Mouse (Mus musculus): ENCODE measurements around the gene Ap1b1. TPM values are rescaled to one million over a fixed set of nuclear protein-coding genes. Genes with fewer than 3 reads are reported as not detected.

Ap1b1 gene
- total RNA-seq, 2 experiments from 2014 or later = 142 to 146 TPM

GRCm38 (mm10) chr11:4984799-4985198, 1.8 kb upstream of the Ap1b1 start:
- no peak for DNase-seq

DNA sequence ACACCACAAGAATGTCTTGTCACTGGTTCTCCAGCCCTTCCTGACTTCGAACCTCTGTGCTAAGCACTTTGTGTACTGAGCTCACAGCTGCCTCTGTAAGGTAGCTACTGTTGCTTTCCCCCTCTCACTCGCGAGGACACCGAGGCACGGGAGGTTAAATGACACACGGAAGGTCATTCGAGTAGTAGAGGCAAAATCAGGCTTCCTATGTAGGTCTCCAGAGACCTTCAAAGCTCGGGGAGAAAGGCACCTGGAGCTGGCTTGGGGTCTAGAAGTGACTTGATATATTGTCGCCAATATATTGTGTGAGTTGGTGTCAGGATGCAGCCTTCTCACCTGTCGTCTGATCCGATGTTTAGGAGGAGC, 846 bp downstream of the Ap1b1 start:
- no peak for DNase-seq

DNA sequence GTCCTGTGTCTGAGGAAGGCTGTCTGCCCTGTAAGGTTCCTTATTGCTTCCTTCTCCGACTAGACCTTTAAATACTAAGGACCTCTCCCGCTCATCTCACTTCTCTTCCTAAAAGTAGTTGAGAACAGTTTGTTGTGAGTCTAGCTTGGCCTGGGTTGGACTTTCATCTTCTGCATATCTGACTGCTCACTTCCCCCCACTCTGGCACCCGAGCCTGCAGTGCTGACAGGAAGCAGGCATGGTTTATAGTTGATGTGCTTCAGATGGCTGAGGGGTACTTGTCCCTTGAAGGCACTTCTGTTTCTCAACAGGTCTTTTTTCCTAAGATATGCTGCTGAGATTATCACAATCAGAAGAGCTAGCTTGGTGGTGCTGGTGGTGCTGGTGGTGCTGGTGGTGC, 2.6 kb downstream of the Ap1b1 start:
- DNase-seq = no peak

DNA sequence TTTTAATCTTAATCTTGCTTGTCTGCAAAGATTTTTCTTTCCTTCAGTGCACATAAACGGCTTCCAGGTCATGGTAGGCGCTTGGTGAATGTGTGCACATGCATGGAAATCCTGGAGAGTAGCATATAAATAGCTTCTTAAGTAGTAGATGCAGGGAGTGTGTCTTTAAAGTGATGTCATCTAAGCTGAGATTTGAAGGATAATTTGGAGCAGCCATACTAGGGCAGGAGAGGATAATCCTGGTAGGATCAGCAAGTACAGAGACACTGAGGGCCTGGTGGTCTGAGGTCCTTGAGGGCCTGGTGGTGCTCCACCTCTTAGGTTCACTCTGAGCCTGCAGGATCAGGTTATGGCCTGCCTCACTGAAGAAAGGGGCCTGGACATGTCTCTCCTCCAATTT, 5.8 kb downstream of the Ap1b1 start:
- DNase-seq = no peak

DNA sequence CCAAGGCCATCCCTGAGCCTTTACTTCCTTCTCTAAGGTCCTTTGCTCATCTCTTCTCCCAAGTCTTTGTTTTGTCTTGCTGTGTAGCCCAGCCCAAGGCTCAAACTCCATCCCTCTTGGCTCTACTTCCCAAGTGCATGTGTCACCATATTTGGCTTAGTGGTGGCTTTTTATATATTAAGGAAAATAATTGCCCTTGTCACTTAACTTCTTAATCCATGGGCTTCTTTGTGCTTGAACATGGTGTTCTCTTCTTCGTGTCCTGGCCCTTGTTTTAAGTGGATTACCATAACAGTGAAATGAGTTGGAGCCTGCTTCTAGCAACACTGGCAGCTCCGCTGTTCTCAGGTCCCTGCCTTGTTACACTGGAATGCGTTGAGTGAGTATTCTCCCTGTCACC, 9.1 kb downstream of the Ap1b1 start:
- DNase-seq = no peak

GRCm38 (mm10) chr11:4996621-4997199, 10.1 kb downstream of the Ap1b1 start:
- DNase-seq = no peak

- DNase-seq = no peak
Observed at GRCm38 (mm10) chr11:4998352-4998751, 11.7 kb downstream of the Ap1b1 start.

GRCm38 (mm10) chr11:4998762-4999161, 12.1 kb downstream of the Ap1b1 start:
- DNase-seq = no peak

GRCm38 (mm10) chr11:5000241-5000640, 13.6 kb downstream of the Ap1b1 start:
- no peak for DNase-seq

- DNase-seq = no peak
Observed at GRCm38 (mm10) chr11:5002826-5003225, 16.2 kb downstream of the Ap1b1 start.

- DNase-seq = no peak
Observed at GRCm38 (mm10) chr11:5005528-5005927, 18.9 kb downstream of the Ap1b1 start.

- no peak for DNase-seq
Observed at GRCm38 (mm10) chr11:5007186-5007585, 20.6 kb downstream of the Ap1b1 start.

DNA sequence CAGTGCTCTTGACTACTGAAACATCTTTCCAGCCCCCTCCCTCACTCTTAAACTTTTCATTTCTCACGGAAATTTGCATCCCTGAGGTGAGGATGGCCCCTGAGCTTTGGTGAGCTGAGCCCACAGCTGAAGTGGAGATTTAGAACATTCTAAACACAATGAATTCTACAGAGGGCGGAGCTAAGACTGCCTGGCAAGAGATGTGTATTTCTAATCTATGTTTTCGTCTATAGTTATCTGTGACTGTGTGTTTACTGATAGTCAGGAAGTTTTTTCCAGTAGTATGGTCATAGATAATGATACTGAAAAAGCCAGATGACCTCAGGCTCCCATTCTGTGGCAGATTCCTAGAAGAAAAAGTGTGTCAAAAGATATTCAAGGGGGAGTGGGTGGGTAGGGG, 22.2 kb downstream of the Ap1b1 start:
- DNase-seq = no peak

DNA sequence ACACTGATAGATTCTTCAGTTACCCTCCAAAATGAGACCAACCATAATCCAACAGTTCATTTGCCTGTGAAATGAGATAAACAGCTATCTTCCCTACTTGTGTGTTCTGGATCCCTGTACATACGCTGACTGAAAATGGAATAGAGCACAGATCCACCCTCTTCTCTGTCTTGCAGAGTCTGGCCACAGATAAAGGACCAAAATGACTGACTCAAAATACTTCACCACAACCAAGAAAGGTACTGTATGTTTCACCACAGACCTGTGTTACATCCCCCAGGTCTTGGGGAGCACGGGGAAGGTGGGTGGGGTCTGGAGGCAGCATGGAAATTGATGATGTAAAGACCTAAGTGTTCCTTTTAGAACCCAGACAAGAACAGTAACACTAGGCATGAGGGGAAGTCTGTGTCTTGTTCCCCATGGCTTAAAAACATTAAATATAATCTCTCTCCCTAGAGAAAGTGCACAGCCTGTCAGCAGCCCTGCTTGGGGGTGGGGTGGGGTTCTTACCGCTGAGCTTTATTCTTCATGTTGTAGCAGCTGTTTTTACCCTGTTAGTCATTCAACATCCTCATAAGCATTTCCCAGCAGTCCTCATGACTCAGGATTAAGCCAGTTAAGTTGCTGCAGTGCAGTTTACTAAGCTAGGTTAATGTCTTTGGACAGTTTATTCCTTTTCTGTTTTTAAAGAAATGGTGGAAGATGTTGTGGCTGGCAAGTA, 22.9 kb downstream of the Ap1b1 start:
- no peak for DNase-seq

- no peak for DNase-seq
Observed at GRCm38 (mm10) chr11:5010205-5010604, 23.6 kb downstream of the Ap1b1 start.

- DNase-seq = no peak
Observed at GRCm38 (mm10) chr11:5011480-5011879, 24.9 kb downstream of the Ap1b1 start.

DNA sequence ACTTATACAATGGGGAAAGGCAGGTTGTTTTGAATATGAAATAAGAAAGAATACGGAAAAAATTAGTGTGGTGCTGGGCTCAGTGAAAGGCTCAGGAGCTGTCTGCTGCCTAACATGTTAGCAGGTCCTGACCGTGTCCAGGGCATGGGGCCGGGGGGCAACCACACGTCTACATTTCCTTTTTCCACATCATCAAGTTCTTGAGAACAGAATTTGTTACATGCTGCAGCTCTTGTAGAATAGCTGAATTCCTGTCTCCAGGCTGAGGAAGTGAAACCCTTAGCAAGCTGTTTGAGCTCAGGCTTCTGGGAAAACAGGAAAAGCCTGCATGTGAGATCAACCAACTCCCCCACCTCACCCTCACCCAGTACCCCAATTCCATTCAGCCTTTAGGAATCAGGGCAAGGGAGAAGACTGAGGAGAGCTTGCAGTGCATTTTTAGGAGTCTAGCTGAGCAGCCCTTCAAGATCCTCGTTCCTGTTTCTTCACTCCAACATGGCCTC, 25.6 kb downstream of the Ap1b1 start:
- no peak for DNase-seq

- peak; percentile 75 for DNase-seq
Observed at GRCm38 (mm10) chr11:5015720-5016119, 29.1 kb downstream of the Ap1b1 start.

- DNase-seq = no peak
Observed at GRCm38 (mm10) chr11:5016286-5016685, 29.7 kb downstream of the Ap1b1 start.

GRCm38 (mm10) chr11:5017506-5017905, 30.9 kb downstream of the Ap1b1 start:
- no peak for DNase-seq

DNA sequence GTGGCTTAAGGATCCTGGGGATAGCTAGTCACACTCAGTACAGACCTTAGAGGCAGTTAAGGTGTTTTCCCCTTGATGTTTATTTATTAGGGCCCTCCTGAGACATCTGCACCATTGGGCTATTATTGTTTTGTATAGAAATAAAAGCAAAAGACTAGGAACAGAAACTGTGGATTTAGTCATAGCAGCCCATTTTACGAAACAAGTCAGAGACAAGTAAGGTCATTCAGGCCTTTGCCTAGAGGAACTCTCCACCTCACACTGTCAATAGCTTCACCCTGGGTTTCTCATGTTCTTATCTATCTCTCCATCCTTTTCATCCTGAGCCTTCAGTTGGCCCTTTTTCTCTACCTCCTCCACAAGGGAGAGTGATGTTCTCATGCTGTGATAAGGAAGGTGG, 38.5 kb downstream of the Ap1b1 start:
- DNase-seq = no peak

- DNase-seq = peak; percentile 60
Observed at GRCm38 (mm10) chr11:5028228-5028627, 41.6 kb downstream of the Ap1b1 start.

DNA sequence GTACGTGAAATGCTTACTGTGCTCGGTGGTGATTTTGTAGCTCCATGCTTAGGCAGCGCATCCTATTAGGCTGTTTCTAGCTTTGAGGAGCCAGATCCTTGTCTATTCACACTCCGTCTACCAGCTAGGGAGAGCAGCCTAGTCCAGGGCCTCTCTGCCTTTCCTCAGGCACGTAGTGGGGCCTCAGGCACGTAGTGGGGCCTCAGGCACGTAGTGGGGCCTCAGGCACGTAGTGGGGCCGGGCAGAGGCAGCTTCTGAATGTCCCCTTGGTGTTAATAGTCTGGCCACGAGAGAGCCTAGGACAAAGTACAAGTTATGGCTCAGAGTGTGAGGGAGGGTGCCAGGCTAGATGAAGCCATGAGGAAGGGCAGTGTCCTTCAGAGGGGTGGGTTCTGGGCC, 46.1 kb downstream of the Ap1b1 start:
- DNase-seq = no peak

DNA sequence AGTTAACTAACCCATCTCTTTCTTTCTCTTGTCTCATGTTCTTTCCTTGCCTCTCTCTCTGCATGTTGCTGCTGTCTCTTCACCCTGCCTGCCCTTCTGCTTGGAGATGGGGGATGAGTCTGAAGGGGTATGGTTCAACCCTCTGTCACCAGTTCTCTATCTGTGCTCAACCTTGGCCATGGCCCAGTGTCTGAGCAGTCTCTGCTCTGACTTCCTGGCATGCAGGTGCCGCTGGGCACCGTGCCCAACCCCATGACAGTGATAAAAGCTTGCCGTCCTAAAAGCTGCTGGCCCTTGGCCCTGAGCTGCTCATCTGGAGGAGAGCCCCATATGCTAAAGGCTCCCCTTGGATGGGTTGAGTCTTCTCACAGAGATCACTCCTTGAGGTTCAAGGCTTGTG, 46.5 kb downstream of the Ap1b1 start:
- no peak for DNase-seq
